Mouse (Mus musculus) hindlimb bud, embryonic 11.5 days (tissue): ENCODE measurements around the gene 4933428G20Rik.

Experiments used
- DNase-seq: peaks from one replicate; pipeline ENCODE4 v3.0.0-alpha.2; 2012; ENCODE audit warnings: low read depth, low spot score; ENCODE audit errors: extremely low spot score

Gene 4933428G20Rik

DNA sequence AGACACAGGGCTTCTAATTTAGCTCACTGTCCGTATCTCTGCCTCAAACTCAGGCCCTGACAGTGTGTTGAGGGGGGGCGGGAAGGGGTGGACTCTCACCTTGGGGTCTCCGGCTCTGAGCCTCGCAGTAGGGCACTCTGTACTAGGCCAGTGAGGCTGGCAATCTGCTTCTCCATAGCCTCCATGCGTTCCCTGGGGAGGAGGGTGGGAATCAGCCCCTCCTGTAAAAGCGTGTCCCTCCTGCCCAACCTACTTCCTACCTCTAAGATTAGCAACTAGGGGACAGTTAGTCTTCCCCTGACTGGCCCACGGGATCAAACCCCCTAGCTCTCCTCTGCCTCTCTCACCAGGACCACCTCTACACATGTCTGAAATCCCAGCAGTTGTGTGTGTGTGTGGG lies 33.5 kb upstream of the 4933428G20Rik start:
- no peak for DNase-seq

DNA sequence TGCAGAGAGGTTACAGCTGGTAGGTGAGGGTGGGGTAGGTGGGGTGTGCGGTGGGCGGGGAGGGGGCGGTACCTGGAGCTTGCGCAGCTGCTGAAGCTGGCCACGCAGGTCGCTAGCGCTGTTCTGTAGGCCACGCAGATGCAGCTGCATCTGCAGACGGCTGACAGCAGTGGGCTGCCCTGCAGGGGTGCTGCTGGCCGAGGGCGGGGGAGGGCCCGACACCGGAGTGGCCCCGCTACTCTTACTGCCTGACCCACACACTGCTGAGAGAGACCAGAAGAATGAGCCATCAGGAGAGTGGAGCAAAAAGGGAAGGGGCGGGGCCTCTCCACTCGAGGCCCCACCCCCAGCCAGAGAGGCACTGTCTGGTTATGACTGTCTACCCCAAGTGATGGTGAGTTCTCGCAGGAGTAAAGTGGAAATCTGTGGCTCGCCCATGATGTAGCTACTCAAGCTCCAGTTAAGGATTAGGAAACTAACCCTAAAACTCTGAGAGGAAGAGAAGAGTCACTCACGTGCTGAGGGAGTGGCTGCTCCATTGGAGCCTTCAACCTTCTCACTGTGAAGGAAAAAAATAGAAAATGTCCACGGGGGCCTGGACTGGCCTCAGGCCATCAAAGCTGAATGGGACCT lies 32.9 kb upstream of the 4933428G20Rik start:
- DNase-seq: no peak

DNA sequence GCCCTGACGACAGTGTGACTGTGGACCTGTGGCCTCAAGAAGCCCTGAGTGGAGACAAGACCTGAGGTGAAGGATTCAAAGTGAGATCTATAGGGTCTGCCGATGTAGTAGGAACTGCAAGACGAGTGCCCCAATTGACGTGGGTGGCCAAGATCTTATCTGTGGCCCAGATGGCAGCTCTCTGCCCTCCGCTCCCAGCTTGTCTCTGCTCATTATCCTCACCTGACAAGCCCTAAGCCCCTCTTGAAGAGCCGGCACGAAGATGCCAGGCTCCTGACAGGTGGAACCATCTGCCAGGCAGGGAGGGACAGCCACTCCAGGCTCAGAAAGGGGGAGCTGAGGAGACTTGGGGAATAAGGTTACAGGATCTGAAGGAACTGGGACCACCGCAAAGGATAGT lies 32.2 kb upstream of the 4933428G20Rik start:
- DNase-seq: no peak

GRCm38 (mm10) chr11:97531381-97532260 lies 31.5 kb upstream of the 4933428G20Rik start:
- no peak for DNase-seq

DNA sequence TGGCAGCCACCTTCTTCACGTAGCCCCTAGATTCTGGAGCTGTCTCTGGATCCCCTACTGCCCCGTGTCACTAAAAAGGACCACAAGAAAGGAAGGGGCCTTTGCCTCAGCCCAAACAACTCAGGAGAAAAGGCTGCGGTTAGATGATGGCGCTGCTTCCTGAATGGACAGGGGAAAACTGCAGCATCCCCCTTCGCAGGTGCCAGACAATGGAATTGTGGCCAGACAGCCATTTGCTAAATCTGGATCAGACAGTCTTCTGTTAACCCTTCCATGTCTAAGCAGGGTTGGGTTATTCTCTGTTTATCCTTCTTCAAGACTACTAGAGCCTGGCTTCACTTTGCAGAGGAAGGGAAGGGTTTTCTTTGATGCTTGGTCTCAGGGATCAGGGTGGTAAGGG lies 30.8 kb upstream of the 4933428G20Rik start:
- no peak for DNase-seq

DNA sequence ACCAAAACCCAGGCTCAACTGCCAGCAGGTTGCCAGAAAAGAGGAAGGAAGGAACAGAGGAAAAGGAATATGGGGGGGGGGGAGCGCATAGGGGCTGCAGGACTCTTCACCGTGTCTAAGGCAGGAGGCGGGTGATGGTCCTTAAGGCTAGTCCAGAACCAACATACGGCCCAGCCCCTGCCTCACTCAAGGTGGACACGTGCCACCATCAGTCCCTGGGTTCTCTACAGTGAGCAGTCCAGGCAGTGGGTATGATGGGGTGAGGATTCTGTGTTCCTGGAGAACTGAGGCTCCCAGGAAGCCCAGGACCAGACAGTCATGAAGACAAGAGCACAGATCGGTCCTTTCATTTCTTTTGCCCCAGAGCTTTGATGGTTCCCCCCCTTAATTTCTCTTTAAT lies 29.9 kb upstream of the 4933428G20Rik start:
- no peak for DNase-seq

GRCm38 (mm10) chr11:97528282-97528808 lies 28.2 kb upstream of the 4933428G20Rik start:
- no peak for DNase-seq

- no peak for DNase-seq
These were observed 25.2 kb upstream of the 4933428G20Rik start for GRCm38 (mm10) chr11:97525313-97525712.

DNA sequence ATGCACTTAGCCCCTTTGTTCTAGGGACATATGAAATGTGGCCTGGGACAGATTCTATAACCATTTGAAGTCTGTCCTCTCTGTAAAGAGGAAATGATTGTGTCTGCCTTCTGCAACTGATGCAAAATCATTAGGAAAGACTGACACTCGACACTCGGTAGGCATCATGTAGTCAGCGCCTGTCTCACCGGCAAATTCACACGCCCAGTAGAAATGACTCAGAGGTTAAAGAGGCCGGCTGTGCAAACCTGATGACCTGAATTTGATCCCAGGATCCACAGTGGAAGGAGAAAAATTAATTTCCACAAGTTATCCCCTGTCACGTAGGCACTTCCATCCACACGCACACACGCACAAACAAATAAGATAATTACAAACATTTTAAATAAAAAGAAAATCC lies 24.2 kb upstream of the 4933428G20Rik start:
- no peak for DNase-seq

DNA sequence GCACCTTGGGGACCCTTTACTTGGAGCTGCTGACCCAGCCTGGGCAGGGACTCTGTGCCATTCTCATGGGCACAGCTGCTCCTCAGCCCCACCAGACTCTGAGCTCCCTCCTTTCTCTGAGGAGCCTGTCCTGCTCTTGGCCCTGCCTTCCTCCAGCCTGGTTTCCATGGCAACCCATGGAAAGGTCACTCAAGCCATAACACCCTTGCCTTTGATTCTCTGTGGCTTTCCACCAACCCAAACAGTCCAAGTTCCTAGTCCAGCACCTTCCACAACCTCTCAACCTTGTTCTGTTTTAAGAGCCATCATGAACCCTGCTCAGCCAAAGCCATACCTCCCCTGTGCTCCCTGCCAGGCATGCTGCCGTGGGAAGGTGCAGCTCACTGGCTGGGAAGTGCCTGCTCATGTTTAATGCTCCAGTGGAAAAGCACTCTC lies 23.7 kb upstream of the 4933428G20Rik start:
- no peak for DNase-seq

DNA sequence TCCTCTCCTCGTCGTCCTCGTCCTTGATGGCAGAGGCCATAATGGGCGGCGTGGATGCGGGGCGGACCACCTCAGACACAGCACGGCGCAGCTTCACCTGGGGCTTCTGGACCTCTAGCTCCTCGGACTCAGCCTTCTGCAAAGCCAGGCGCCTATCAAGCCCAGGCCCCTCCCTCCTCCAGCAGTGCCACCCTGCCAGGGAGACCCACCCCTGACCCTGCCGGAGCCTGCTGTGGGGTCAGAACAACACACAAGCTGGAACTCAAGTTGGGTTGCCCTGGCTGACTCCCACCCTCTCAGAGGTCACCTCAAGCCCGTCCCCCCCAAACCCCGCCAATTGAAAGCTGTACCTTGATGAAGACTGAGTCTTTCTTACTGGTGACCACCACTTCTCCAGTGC lies 23.0 kb upstream of the 4933428G20Rik start:
- no peak for DNase-seq

GRCm38 (mm10) chr11:97521741-97522474 lies 21.8 kb upstream of the 4933428G20Rik start:
- DNase-seq: no peak

GRCm38 (mm10) chr11:97520541-97520940 lies 20.4 kb upstream of the 4933428G20Rik start:
- no peak for DNase-seq

DNA sequence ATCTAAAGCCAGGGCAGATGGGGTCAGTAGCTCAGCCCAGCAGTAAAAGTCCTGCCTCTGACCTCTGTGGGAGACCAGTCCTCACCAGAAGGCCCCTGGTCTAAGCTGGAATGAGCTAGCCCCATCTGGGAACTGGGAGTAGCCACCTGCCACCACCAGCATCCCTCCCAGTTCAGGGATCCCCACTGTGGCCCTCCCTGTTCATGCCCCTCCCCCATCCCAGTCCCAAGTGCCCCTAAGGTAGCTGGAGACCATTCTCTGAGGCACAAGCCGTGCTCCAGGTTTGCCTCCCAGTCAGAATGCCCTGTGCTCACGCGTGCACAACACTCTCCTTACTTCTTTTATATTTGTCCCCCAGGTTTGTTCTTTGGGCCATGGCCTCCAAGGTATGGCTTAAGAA lies 12.9 kb upstream of the 4933428G20Rik start:
- no peak for DNase-seq

GRCm38 (mm10) chr11:97512511-97512910 lies 12.4 kb upstream of the 4933428G20Rik start:
- DNase-seq: no peak

DNA sequence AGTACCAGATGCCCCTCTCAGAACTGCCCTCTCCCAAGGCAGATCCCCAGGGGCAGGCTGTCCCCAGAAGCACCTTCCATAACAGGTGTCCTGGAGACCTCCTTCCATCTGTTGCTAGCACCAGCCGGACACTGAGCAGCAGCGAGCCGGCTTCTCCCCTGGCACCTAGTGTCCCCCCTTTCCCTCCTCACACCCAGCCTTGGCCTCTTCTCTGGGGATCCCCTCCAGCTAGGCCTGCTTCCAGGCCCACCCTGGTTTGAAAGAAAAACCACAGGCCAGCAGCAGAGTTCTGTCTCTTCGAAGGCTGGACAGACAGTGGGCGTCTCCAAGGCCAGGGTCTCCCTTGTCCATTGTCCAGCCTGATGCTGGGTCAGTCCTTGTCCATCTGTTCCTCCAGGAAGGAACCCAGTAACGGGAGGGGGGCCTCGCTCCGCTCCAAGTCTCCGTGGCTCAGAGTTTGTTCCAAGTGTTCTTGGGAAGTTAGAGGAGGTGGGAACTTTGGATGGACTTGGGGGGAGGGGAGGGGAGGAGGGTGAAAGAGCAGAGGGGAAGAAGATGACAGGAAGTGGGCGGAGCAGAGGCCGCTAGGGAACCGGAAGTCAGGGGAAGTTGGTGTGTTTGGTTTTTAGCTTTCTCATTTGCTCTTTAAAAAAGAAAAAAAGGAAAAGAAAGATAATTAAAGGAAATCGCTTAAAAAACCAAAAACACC lies 11.7 kb upstream of the 4933428G20Rik start:
- DNase-seq: no peak

DNA sequence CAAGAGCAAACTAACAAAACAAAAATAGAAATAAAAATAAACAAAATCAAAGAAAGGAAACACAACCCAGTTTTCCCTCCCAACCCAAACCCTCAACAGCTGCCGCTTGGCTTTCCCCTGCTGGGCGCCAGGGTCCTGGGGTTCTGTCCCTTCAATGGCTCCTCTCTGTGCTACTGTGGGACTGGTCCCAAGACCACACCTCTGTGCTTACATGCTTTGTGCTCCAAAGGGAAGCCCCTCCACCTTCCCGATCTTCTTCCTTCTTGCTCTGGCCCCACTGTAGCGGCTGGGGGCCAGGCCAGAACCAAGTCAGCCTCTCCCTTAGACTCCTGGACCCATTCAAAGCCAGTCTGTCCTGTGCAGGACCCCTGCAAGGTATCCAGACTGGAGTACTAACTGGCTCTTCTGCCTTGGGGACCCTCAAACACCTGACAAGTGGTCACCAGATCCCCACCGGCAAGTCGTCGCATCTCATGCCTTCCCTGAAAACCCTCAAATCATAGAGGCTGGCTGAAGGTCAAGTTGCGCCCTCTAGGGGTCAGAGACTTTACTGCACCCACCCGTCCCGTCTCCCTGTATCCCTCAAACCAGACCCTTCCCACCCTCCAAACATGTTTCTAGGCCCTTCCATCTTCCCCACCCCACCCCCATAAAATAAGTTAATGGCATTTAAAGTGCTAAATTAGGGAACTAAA lies 11.0 kb upstream of the 4933428G20Rik start:
- DNase-seq: no peak

DNA sequence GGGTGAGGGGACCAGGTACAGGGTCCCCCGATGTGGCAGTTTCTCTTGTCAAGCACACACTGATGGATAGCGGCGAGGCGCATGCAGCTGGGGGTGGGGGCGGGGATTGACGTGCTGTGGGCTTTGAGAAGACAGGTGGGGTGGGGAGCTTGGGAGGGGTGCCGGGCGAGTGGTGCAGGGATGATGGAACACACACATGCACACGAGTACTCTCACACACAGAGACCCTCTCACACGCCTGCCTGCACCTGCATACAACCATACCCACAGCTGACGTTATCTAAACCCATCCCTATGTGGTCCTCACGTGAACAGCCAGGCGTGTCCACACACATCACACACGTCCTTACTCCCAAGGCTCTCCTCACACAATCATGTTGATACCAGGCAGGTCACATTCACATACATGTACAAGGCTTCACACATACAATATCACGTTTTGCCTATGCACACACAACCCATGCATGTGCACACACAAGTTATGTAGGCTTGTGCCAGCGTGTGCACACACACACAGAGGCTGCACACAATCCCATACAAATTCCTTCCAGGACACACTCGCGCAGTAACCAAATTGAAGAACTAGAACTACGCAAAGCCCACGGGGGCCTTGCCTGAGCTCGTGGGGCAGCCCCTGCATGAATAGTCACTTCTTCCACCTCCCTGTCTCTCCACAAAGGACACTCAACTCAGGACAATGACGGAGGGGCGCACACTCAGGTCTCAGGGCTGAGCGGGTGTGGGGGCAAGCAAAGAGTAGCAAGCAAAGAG lies 9.8 kb upstream of the 4933428G20Rik start:
- DNase-seq: no peak

GRCm38 (mm10) chr11:97509058-97509457 lies 8.9 kb upstream of the 4933428G20Rik start:
- DNase-seq: no peak
